Mouse (Mus musculus) activated CD4-positive, CD25-positive, alpha-beta regulatory T cell (primary cell): ENCODE measurements around the gene Nr1i3. TPM values are rescaled to one million over a fixed set of nuclear protein-coding genes. Genes with fewer than 3 reads are reported as not detected.

Experiments used
- polyA plus RNA-seq, 2 experiments: library from polyadenylated mRNA; unstranded; fragments of 100-300 nt; shearing (Covaris generic); gene quantifications; one replicate each; pipeline ENCODE4 v1.2.1; 2017

The Nr1i3 gene
- polyA plus RNA-seq: under 1 TPM; 0.27 to 0.52 TPM

GRCm38 (mm10) chr1:171213801-171214496 lies at the start of gene Nr1i3:
TSS of gene Nr1i3 (plus strand) at chr1:171213970.

GRCm38 (mm10) chr1:171195887-171196397 lies 17.8 kb upstream of the Nr1i3 start, which contains the start of gene Pcp4l1:
TSS of gene Pcp4l1 (minus strand) at chr1:171196268.

GRCm38 (mm10) chr1:171222238-171223155 lies 8.7 kb downstream of the Nr1i3 start, which contains the start of gene Tomm40l:
TSS of gene Tomm40l (minus strand) at chr1:171222514.

GRCm38 (mm10) chr1:171224857-171225256 lies 11.1 kb downstream of the Nr1i3 start, which contains the start of gene Apoa2:
TSS of gene Apoa2 (plus strand) at chr1:171225054.

GRCm38 (mm10) chr1:171234126-171234525 lies 20.4 kb downstream of the Nr1i3 start, which contains the start of gene Fcer1g:
TSS of gene Fcer1g (minus strand) at chr1:171234365.

GRCm38 (mm10) chr1:171249913-171250600 lies 36.3 kb downstream of the Nr1i3 start, which contains the start of gene Adamts4:
TSS of gene Adamts4 (plus strand) at chr1:171250421.

GRCm38 (mm10) chr1:171250680-171251593 lies 37.2 kb downstream of the Nr1i3 start, which contains the start of gene Ndufs2:
TSS of gene Ndufs2 (minus strand) at chr1:171251388.

GRCm38 (mm10) chr1:171269848-171270572 lies 56.2 kb downstream of the Nr1i3 start, which contains the start of gene B4galt3:
TSS of gene B4galt3 (plus strand) at chr1:171270328.

Other genes starting within 250 kb of the Nr1i3 start
- 10 to 100 TPM in 1 of 2 experiments, under 1 TPM in 1; 0.27 to 11.4 TPM for gene Fcgr2b, start 237.4 kb upstream of the Nr1i3 start, polyA plus RNA-seq
- gene Fcgr4, start 195.1 kb upstream of the Nr1i3 start, polyA plus RNA-seq: 1 to 10 TPM in 1 of 2 experiments, under 1 TPM in 1; 0.60 to 5.1 TPM
- gene Fcgr3, start 149.0 kb upstream of the Nr1i3 start, polyA plus RNA-seq: 10 to 100 TPM in 1 of 2 experiments, 1 to 10 TPM in 1; 2.9 to 14.3 TPM
- gene Cfap126, start 100.1 kb upstream of the Nr1i3 start, polyA plus RNA-seq: under 1 TPM; 0.44 to 0.68 TPM
- gene Sdhc, start 63.4 kb upstream of the Nr1i3 start, polyA plus RNA-seq: 100 to 1,000 TPM; 158 to 161 TPM
- gene Mpz, start 63.3 kb upstream of the Nr1i3 start, polyA plus RNA-seq: under 1 TPM in 1 of 2 experiments, not detected in 1; 0.14 TPM
- not detected for gene Pcp4l1, start 17.7 kb upstream of the Nr1i3 start, polyA plus RNA-seq
- gene Tomm40l, start 8.5 kb downstream of the Nr1i3 start, polyA plus RNA-seq: 10 to 100 TPM; 23.6 to 25.1 TPM
- gene Apoa2, start 11.1 kb downstream of the Nr1i3 start, polyA plus RNA-seq: under 1 TPM in 1 of 2 experiments, not detected in 1; 0.62 TPM
- 10 to 100 TPM in 1 of 2 experiments, 1 to 10 TPM in 1; 5.3 to 42.6 TPM for gene Fcer1g, start 20.4 kb downstream of the Nr1i3 start, polyA plus RNA-seq
- under 1 TPM in 1 of 2 experiments, not detected in 1; 0.38 TPM for gene Adamts4, start 36.5 kb downstream of the Nr1i3 start, polyA plus RNA-seq
- 100 to 1,000 TPM; 200 to 203 TPM for gene Ndufs2, start 37.4 kb downstream of the Nr1i3 start, polyA plus RNA-seq
- 10 to 100 TPM; 22.5 to 36.5 TPM for gene B4galt3, start 56.4 kb downstream of the Nr1i3 start, polyA plus RNA-seq
- 10 to 100 TPM; 45.2 to 55.2 TPM for gene Ppox, start 67.2 kb downstream of the Nr1i3 start, polyA plus RNA-seq
- 10 to 100 TPM; 40.8 to 46.2 TPM for gene Usp21, start 74.0 kb downstream of the Nr1i3 start, polyA plus RNA-seq
- gene Ufc1, start 81.1 kb downstream of the Nr1i3 start, polyA plus RNA-seq: 10 to 100 TPM; 76.4 to 80.7 TPM
- gene Dedd, start 115.2 kb downstream of the Nr1i3 start, polyA plus RNA-seq: 10 to 100 TPM; 40.2 to 44.0 TPM
- 10 to 100 TPM; 36.3 to 41.8 TPM for gene Nit1, start 131.7 kb downstream of the Nr1i3 start, polyA plus RNA-seq
- gene Pfdn2, start 131.7 kb downstream of the Nr1i3 start, polyA plus RNA-seq: 10 to 100 TPM; 65.0 to 93.5 TPM
- under 1 TPM in 1 of 2 experiments, not detected in 1; 0.58 TPM for gene Klhdc9, start 146.8 kb downstream of the Nr1i3 start, polyA plus RNA-seq
- under 1 TPM; 0.08 to 0.23 TPM for gene Nectin4, start 156.1 kb downstream of the Nr1i3 start, polyA plus RNA-seq
- gene Arhgap30, start 175.0 kb downstream of the Nr1i3 start, polyA plus RNA-seq: 100 to 1,000 TPM; 122 to 173 TPM
- gene Usf1, start 197.3 kb downstream of the Nr1i3 start, polyA plus RNA-seq: 10 to 100 TPM; 63.4 to 64.5 TPM
- 1 to 10 TPM; 2.0 to 4.2 TPM for gene Tstd1, start 204.9 kb downstream of the Nr1i3 start, polyA plus RNA-seq
- under 1 TPM; 0.24 to 0.96 TPM for gene F11r, start 223.6 kb downstream of the Nr1i3 start, polyA plus RNA-seq